ENCODE assay signal across 25 mouse cellular contexts in the genomic region with DNA sequence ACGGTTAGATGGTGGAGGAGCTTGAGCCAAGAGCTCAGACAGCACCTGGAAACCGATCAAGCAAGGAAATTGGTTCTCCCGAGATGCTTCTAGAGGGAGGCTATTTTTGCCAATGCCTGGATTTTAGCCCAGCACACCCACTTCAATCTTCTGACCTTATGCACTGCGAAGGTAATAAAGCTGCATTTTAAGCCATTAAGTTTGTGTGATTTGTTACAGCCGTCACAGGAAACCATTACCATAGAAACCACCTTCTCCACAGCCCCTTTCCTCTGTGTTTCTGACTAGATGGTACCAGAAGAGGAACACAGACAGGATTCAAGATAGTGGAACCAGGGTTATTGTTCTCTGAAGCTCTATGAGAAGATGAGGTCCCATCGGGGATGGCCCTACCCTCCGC. TPM values are rescaled to one million over a fixed set of nuclear protein-coding genes. Genes with fewer than 3 reads are reported as not detected.
A peak's percentile ranks its signal among the peaks of the same experiment; 100 is the strongest.
DNase-seq lines count a peak whose midpoint lies in the region; ATAC-seq lines count a peak whose summit lies in the region.
"Had no signal": no experiment of that assay in that cellular context is flagged by ENCODE, and none has a peak within 500 bp of the region (broad histone marks: within the 10 kb centered on the region; RNA-seq: fewer than 3 reads in every experiment).

No protein-coding gene starts in this region.

- no peaks in the 10 kb centered on the region for H3K36me3 ChIP-seq in kidney, embryonic 14.5 days (ENCODE audit: control insufficient read depth, insufficient read depth, low read length)
- H3K36me3 ChIP-seq in limb, embryonic 15.5 days, result no peaks in the 10 kb centered on the region
- no peaks in the 10 kb centered on the region for H3K36me3 ChIP-seq in hindbrain, embryonic 11.5 days (ENCODE audit: control insufficient read depth, insufficient read depth, low read length)
- H3K36me3 ChIP-seq: G1E; heart, embryonic 12.5 days; liver, embryonic 12.5 days; stomach, embryonic 15.5 days had no signal

- H3K9me3 ChIP-seq in kidney, embryonic 14.5 days (ENCODE audit: control insufficient read depth, low read length), result no peaks in the 10 kb centered on the region
- no peaks in the 10 kb centered on the region for H3K9me3 ChIP-seq in limb, embryonic 15.5 days
- H3K9me3 ChIP-seq in hindbrain, embryonic 11.5 days (ENCODE audit: control insufficient read depth, low read length), result no peaks in the 10 kb centered on the region
- H3K9me3 ChIP-seq: forebrain, embryonic 13.5 days; G1E; heart, embryonic 12.5 days; liver, embryonic 12.5 days; stomach, embryonic 15.5 days had no signal

- no peaks in the 10 kb centered on the region for H3K27me3 ChIP-seq in kidney, embryonic 14.5 days (ENCODE audit: control insufficient read depth, insufficient read depth, low read length)
- no peaks in the 10 kb centered on the region for H3K27me3 ChIP-seq in limb, embryonic 15.5 days
- H3K27me3 ChIP-seq in hindbrain, embryonic 11.5 days (ENCODE audit: control insufficient read depth, insufficient read depth, low read length), result no peaks in the 10 kb centered on the region
- H3K27me3 ChIP-seq: forebrain, embryonic 13.5 days; heart, embryonic 12.5 days; liver, embryonic 12.5 days; stomach, embryonic 15.5 days had no signal

- no peak overlapping the region for H3K4me2 ChIP-seq in kidney, embryonic 14.5 days (replicated peaks; ENCODE audit: low read depth, low read length)
- H3K4me2 ChIP-seq in limb, embryonic 15.5 days, result no peak overlapping the region
- H3K4me2 ChIP-seq in hindbrain, embryonic 11.5 days (replicated peaks; ENCODE audit: low read depth, low read length), result no peak overlapping the region
- H3K4me2 ChIP-seq: forebrain, embryonic 13.5 days; heart, embryonic 12.5 days; hindbrain, embryonic 14.5 days; liver, embryonic 12.5 days; midbrain, embryonic 11.5 days; stomach, embryonic 15.5 days had no signal

- ATAC-seq in kidney, embryonic 14.5 days (ENCODE audit: low FRiP score, low TSS enrichment), result peak; percentile 65
- ATAC-seq in limb, embryonic 15.5 days (ENCODE audit: insufficient number of reproducible peaks, low FRiP score, low TSS enrichment, low read depth), result no peak
- ATAC-seq in hindbrain, embryonic 11.5 days (ENCODE audit: low FRiP score), result no peak
- ATAC-seq: forebrain, embryonic 13.5 days; liver, embryonic 12.5 days; liver, postnatal 0 days; midbrain, embryonic 16.5 days had no signal

- H3K4me3 ChIP-seq in kidney, embryonic 14.5 days (ENCODE audit: low read length), result no peak overlapping the region
- H3K4me3 ChIP-seq in limb, embryonic 15.5 days, result no peak overlapping the region
- H3K4me3 ChIP-seq in hindbrain, embryonic 11.5 days (ENCODE audit: low read depth, low read length), result no peak overlapping the region
- H3K4me3 ChIP-seq: forebrain, embryonic 13.5 days; gastrocnemius, adult 2 months; heart, embryonic 12.5 days; liver, embryonic 12.5 days; stomach, embryonic 15.5 days had no signal

- 35% methylated on average over 7 of the region's 7 CpGs for WGBS in kidney, embryonic 14.5 days
- 39% methylated on average over 7 of the region's 7 CpGs for WGBS in limb, embryonic 15.5 days
- 87% methylated on average over 7 of the region's 7 CpGs for WGBS in hindbrain, embryonic 11.5 days

- peak; percentile 4 for DNase-seq in cerebellum, adult 9-11 months
- DNase-seq in cerebellum, adult 9-10 months, result no peak
- no peak for DNase-seq in kidney, postnatal 14 days
- peak; percentile 31 for DNase-seq in forelimb bud, embryonic 11.5 days (ENCODE audit: low read depth, low spot score)
- DNase-seq in hindbrain, embryonic 11.5 days (ENCODE audit: low spot score), result no peak
- DNase-seq: adrenal gland, adult 8-10 months; gastrocnemius, adult 2 months; gastrocnemius, postnatal 36 days; heart, postnatal 4 days; kidney, adult 9 months; layer of hippocampus, postnatal 36 days; left cerebral cortex, postnatal 4 days; liver, postnatal 0 days; lung, postnatal 36 days; right cerebral cortex, postnatal 25 days had no signal

- H3K9ac ChIP-seq in kidney, embryonic 14.5 days (ENCODE audit: low read depth, low read length), result no peak overlapping the region
- no peak overlapping the region for H3K9ac ChIP-seq in limb, embryonic 15.5 days
- no peak overlapping the region for H3K9ac ChIP-seq in hindbrain, embryonic 11.5 days (ENCODE audit: low read depth, low read length)
- H3K9ac ChIP-seq: forebrain, embryonic 13.5 days; heart, embryonic 12.5 days; hindbrain, embryonic 14.5 days; liver, embryonic 12.5 days; liver, postnatal 0 days; stomach, embryonic 15.5 days had no signal

- no peaks in the 10 kb centered on the region for H3K4me1 ChIP-seq in kidney, embryonic 14.5 days (ENCODE audit: control insufficient read depth, insufficient read depth, low read length)
- peaks cover 11% of the 10 kb centered on the region; the same call in 1 of the 2 replicates for H3K4me1 ChIP-seq in limb, embryonic 15.5 days
- H3K4me1 ChIP-seq in hindbrain, embryonic 11.5 days (replicated peaks; ENCODE audit: control insufficient read depth, insufficient read depth, low read length), result no peaks in the 10 kb centered on the region
- H3K4me1 ChIP-seq: forebrain, embryonic 13.5 days; heart, embryonic 12.5 days; liver, embryonic 12.5 days; stomach, embryonic 15.5 days had no signal

- H3K27ac ChIP-seq in kidney, embryonic 14.5 days (ENCODE audit: low read depth, low read length), result no peak overlapping the region
- 0 out of 2 replicates have a peak overlapping the region, but pooled peaks have one; percentile 27 for H3K27ac ChIP-seq in limb, embryonic 15.5 days
- H3K27ac ChIP-seq in hindbrain, embryonic 11.5 days (ENCODE audit: low read depth, low read length), result no peak overlapping the region
- H3K27ac ChIP-seq: forebrain, embryonic 13.5 days; gastrocnemius, adult 2 months; hindbrain, embryonic 14.5 days; liver, embryonic 12.5 days; stomach, embryonic 15.5 days had no signal

RNA-seq across cellular contexts. Expression of a gene that starts 33.3 kb away (rescaled TPM):
- 13.8 and 15.1 TPM in 2 replicates for polyA plus RNA-seq in kidney, embryonic 14.5 days (2014; fragmentation: Nextera tagmentation; extraction: Ambion mirVana)
- 6.8 and 9.0 TPM in 2 replicates for polyA plus RNA-seq in limb, embryonic 15.5 days (2015; fragmentation: Nextera tagmentation; extraction: Ambion mirVana)
- 5.2 and 7.9 TPM in 2 replicates for polyA plus RNA-seq in hindbrain, embryonic 11.5 days (2014; fragmentation: Nextera tagmentation; extraction: Ambion mirVana)

Comparison
In these comparisons a context has a peak if more than half of its experiments do, and no peak if none do; other contexts are left out.
1. DNase-seq: peak in cerebellum, adult 9-11 months (single experiment) and forelimb bud, embryonic 11.5 days (single experiment); none in cerebellum, adult 9-10 months (single experiment), kidney, postnatal 14 days (single experiment) and hindbrain, embryonic 11.5 days (single experiment).